Mouse (Mus musculus) MEL (cell line): ENCODE results near the gene Rfx5. TPM values are rescaled to one million over a fixed set of nuclear protein-coding genes. Genes with fewer than 3 reads are reported as not detected.

Source experiments
- DNase-seq: peaks from one replicate; pipeline ENCODE4 v3.0.0; 2011; ENCODE audit warnings: low read depth, low spot score
- H3K27ac ChIP-seq: 2 replicates; pipeline ENCODE4 v1.5.1; 2012; ENCODE audit warnings: low read depth, mild to moderate bottlenecking, control low read depth, low read length, moderate library complexity; ENCODE audit not compliant: control insufficient read depth
- H3K27me3 ChIP-seq, 2 experiments: fragments of 150-350 bp in 1 of 2; sonication (generic) in 1 of 2; 2 replicates each; pipeline ENCODE4 v1.6.1; 2012; ENCODE audit warnings: low read length in 2 of 2, mild to moderate bottlenecking in 2 of 2, improper control_type of control experiment in 1 of 2, moderate library complexity in 1 of 2; ENCODE audit not compliant: insufficient read depth in 2 of 2, control insufficient read depth in 1 of 2
- H3K36me3 ChIP-seq, 2 experiments: 2 replicates each; pipeline ENCODE4 v1.6.1; 2012 to 2014; ENCODE audit warnings: low read length in 2 of 2, improper control_type of control experiment in 1 of 2, inconsistent platforms in 1 of 2, mild to moderate bottlenecking in 1 of 2; ENCODE audit not compliant: insufficient read depth in 2 of 2, control insufficient read depth in 1 of 2
- H3K4me1 ChIP-seq, 2 experiments: fragments of 150-350 bp in 1 of 2; sonication (generic) in 1 of 2; 2 replicates each; pipeline ENCODE4 v1.6.1; 2012; ENCODE audit warnings: low read length in 2 of 2, improper control_type of control experiment in 1 of 2, mild to moderate bottlenecking in 1 of 2; ENCODE audit not compliant: insufficient read depth in 2 of 2, control insufficient read depth in 1 of 2
- H3K4me3 ChIP-seq, 2 experiments: fragments of 150-350 bp in 1 of 2; sonication (generic) in 1 of 2; 2 replicates each; pipeline ENCODE4 v1.5.1; 2012; ENCODE audit warnings: low read depth in 2 of 2, low read length in 2 of 2, mild to moderate bottlenecking in 2 of 2, moderate library complexity in 2 of 2, control low read depth in 1 of 2, improper control_type of control experiment in 1 of 2; ENCODE audit not compliant: control insufficient read depth in 1 of 2, insufficient read depth in 1 of 2
- H3K79me2 ChIP-seq: 2 replicates; pipeline ENCODE4 v1.6.1; 2012; ENCODE audit warnings: mild to moderate bottlenecking, low read length, moderate library complexity; ENCODE audit not compliant: control insufficient read depth, poor library complexity, insufficient read depth
- H3K9ac ChIP-seq: 2 replicates; pipeline ENCODE4 v1.6.1; 2012; ENCODE audit warnings: low read depth, mild to moderate bottlenecking, control low read depth, low read length, moderate library complexity; ENCODE audit not compliant: control insufficient read depth, poor library complexity, severe bottlenecking
- H3K9me3 ChIP-seq: fragments of 150-350 bp; sonication (generic); replicated peaks from 2 replicates; pipeline ENCODE4 v1.6.1; 2012; ENCODE audit warnings: mild to moderate bottlenecking, low read length, improper control_type of control experiment, moderate library complexity; ENCODE audit not compliant: insufficient read depth
- BHLHE40 ChIP-seq: IDR thresholded peaks from 2 replicates; pipeline ENCODE4 v1.6.1; 2012; ENCODE audit warnings: low read depth, mild to moderate bottlenecking, inconsistent platforms, low read length, improper control_type of control experiment, borderline replicate concordance
- ELF1 ChIP-seq: IDR thresholded peaks from 2 replicates; pipeline ENCODE4 v1.6.1; 2014; ENCODE audit warnings: low read depth, mild to moderate bottlenecking, inconsistent platforms, low read length, improper control_type of control experiment, moderate library complexity
- GABPA ChIP-seq: IDR thresholded peaks from 2 replicates; pipeline ENCODE4 v1.6.1; 2012; ENCODE audit warnings: low read depth, mild to moderate bottlenecking, inconsistent platforms, low read length, improper control_type of control experiment, moderate library complexity
- HCFC1 ChIP-seq: IDR thresholded peaks from 2 replicates; pipeline ENCODE4 v1.6.1; 2012; ENCODE audit warnings: low read depth, mild to moderate bottlenecking, inconsistent platforms, low read length, improper control_type of control experiment, moderate library complexity
- JUND ChIP-seq: IDR thresholded peaks from 2 replicates; pipeline ENCODE4 v1.6.1; 2011; ENCODE audit warnings: low read depth, mild to moderate bottlenecking, improper control_type of control experiment, low read length
- MAFK ChIP-seq: IDR thresholded peaks from 2 replicates; pipeline ENCODE4 v1.6.1; 2011; ENCODE audit warnings: low read depth, mild to moderate bottlenecking, low read length, improper control_type of control experiment, borderline replicate concordance
- MAX ChIP-seq: IDR thresholded peaks from 2 replicates; pipeline ENCODE4 v1.6.1; 2011; ENCODE audit warnings: low read length, improper control_type of control experiment
- MEF2A ChIP-seq: IDR thresholded peaks from 2 replicates; pipeline ENCODE4 v1.6.1; 2014; ENCODE audit warnings: low read depth, mild to moderate bottlenecking, inconsistent platforms, low read length, improper control_type of control experiment; ENCODE audit not compliant: poor library complexity, insufficient replicate concordance, severe bottlenecking; ENCODE audit errors: extremely low read depth
- MYB ChIP-seq: IDR thresholded peaks from 2 replicates; pipeline ENCODE4 v1.6.1; 2011; ENCODE audit warnings: mild to moderate bottlenecking, low read depth, low read length, improper control_type of control experiment
- MYC ChIP-seq: IDR thresholded peaks from 2 replicates; pipeline ENCODE4 v1.6.1; 2011; ENCODE audit warnings: low read depth, mild to moderate bottlenecking, low read length, improper control_type of control experiment, moderate library complexity
- NELFE ChIP-seq: IDR thresholded peaks from 2 replicates; pipeline ENCODE4 v1.6.1; 2011; ENCODE audit warnings: low read depth, low read length, improper control_type of control experiment
- NRF1 ChIP-seq: IDR thresholded peaks from 2 replicates; pipeline ENCODE4 v1.6.1; 2014; ENCODE audit warnings: low read depth, mild to moderate bottlenecking, inconsistent platforms, low read length, improper control_type of control experiment, moderate library complexity; ENCODE audit not compliant: poor library complexity, insufficient read depth, severe bottlenecking
- POLR2A ChIP-seq, 2 experiments: IDR thresholded peaks; 2 replicates each; pipeline ENCODE4 v1.6.1; 2011 to 2012; ENCODE audit warnings: low read length in 2 of 2, mild to moderate bottlenecking in 2 of 2, control low read depth in 1 of 2, improper control_type of control experiment in 1 of 2, low read depth in 1 of 2, moderate library complexity in 1 of 2; ENCODE audit not compliant: control insufficient read depth in 1 of 2, insufficient read depth in 1 of 2, poor library complexity in 1 of 2
- POLR2AphosphoS5 ChIP-seq: IDR thresholded peaks from 2 replicates; pipeline ENCODE4 v1.6.1; 2012; ENCODE audit warnings: low read depth, borderline replicate concordance, mild to moderate bottlenecking, inconsistent platforms, low read length, moderate library complexity, mixed read lengths
- RAD21 ChIP-seq: IDR thresholded peaks from 2 replicates; pipeline ENCODE4 v1.6.1; 2011; ENCODE audit warnings: mild to moderate bottlenecking, low read depth, low read length, improper control_type of control experiment
- TAL1 ChIP-seq: IDR thresholded peaks from 2 replicates; pipeline ENCODE4 v1.6.1; 2012; ENCODE audit warnings: mild to moderate bottlenecking, inconsistent platforms, low read length, moderate library complexity, mixed read lengths
- TCF12 ChIP-seq: IDR thresholded peaks from 2 replicates; pipeline ENCODE4 v1.6.1; 2014; ENCODE audit warnings: low read depth, mild to moderate bottlenecking, inconsistent platforms, low read length, improper control_type of control experiment, moderate library complexity
- UBTF ChIP-seq: IDR thresholded peaks from 2 replicates; pipeline ENCODE4 v1.6.1; 2012; ENCODE audit warnings: low read depth, mild to moderate bottlenecking, inconsistent platforms, low read length, improper control_type of control experiment, moderate library complexity, borderline replicate concordance; ENCODE audit not compliant: insufficient read depth
- USF1 ChIP-seq: IDR thresholded peaks from 2 replicates; pipeline ENCODE4 v1.6.1; 2014; ENCODE audit warnings: low read depth, mild to moderate bottlenecking, inconsistent platforms, low read length, improper control_type of control experiment, moderate library complexity
- USF2 ChIP-seq, 2 experiments: IDR thresholded peaks; 2 replicates each; pipeline ENCODE4 v1.6.1; 2011 to 2012; ENCODE audit warnings: improper control_type of control experiment in 2 of 2, low read length in 2 of 2, borderline replicate concordance in 1 of 2, inconsistent platforms in 1 of 2, low read depth in 1 of 2, mild to moderate bottlenecking in 1 of 2; ENCODE audit not compliant: insufficient read depth in 1 of 2
- ZMIZ1 ChIP-seq: IDR thresholded peaks from 2 replicates; pipeline ENCODE4 v1.6.1; 2012; ENCODE audit warnings: low read depth, mild to moderate bottlenecking, inconsistent platforms, low read length, improper control_type of control experiment, moderate library complexity
- ZNF384 ChIP-seq: IDR thresholded peaks from 2 replicates; pipeline ENCODE4 v1.6.1; 2012; ENCODE audit warnings: low read depth, mild to moderate bottlenecking, inconsistent platforms, low read length, improper control_type of control experiment
- polyA plus RNA-seq, 2 experiments: library from polyadenylated mRNA; stranded (reverse) in 1 of 2; unstranded in 1 of 2; fragments of >175 nt in 1 of 2; fragments of >200 nt in 1 of 2; gene quantifications; 2 replicates each; pipeline versions ENCODE4 v1.2.1 to v1.2.4; 2012; ENCODE audit warnings: low replicate concordance in 2 of 2, low read depth in 1 of 2; ENCODE audit not compliant: insufficient read length in 2 of 2, insufficient read depth in 1 of 2, missing spikeins in 1 of 2
- total RNA-seq: library from RNA; depleted of rRNA; stranded (reverse); fragments of 300-350 nt; gene quantifications from 2 replicates; pipeline ENCODE4 v1.2.3, GENCODE M21; 2012

Gene Rfx5
- total and polyA plus RNA-seq, 3 experiments = 10.0 to 19.4 TPM; not detected in 1

- Histone ChIP-seq H3K27me3 (no peaks in the 10 kb centered on the region), H3K4me3 (no peak overlapping the region), H3K36me3 (peaks cover 0 to 4% of the 10 kb centered on the region in 2 experiments; a peak in 1 of 4 replicates), H3K4me1 (peaks cover 8 to 10% of the 10 kb centered on the region in 2 experiments), H3K9me3 (no peaks in the 10 kb centered on the region), H3K79me2 (no peaks in the 10 kb centered on the region), H3K27ac (no peak overlapping the region), H3K9ac (no peak overlapping the region)
- DNase-seq = no peak
- TF ChIP-seq NRF1 = no peak
- no peak for TF ChIP-seq TCF12
- no peak for TF ChIP-seq MYC
- TF ChIP-seq UBTF = no peak
- TF ChIP-seq BHLHE40 = no peak
- TF ChIP-seq POLR2AphosphoS5 = no peak
- TF ChIP-seq TAL1 = no peak
- TF ChIP-seq GABPA = peak; percentile 43; the same call in 1 of the 2 replicates
These were observed 36.0 kb upstream of the Rfx5 start for GRCm38 (mm10) chr3:94917816-94918361.

DNA sequence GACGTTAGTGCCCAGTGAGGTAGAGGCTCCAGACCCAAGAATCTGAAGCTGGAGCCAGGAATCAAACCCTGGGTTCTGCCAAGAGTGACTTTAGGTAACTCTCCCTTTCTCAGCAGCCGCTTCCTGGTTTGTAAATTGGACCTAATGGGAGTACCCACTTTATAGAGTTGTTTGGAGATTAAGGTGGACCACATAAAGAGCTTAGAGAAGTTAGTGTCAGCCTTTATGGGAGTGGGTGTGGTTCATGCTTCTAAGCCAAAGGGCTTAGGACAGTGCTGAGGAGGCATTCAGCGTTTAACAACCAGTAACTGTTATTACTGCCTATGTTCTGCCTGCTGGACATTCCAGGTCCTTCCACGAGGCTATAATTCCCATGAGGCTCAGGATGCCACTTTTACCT is 35.0 kb upstream of the Rfx5 start:
- DNase-seq = no peak
- H3K4me1 ChIP-seq = peaks cover 8 to 11% of the 10 kb centered on the region in 2 experiments
- no peak overlapping the region for H3K4me3 ChIP-seq
- no peak overlapping the region for H3K27ac ChIP-seq
- TF ChIP-seq ELF1 (no peak), MAX (no peak), JUND (no peak), RAD21 (no peak), ZMIZ1 (no peak), GABPA (no peak), MEF2A (no peak), ZNF384 (no peak), NELFE (no peak), POLR2A (IDR thresholded peaks at IDR 0.05; ENCODE audit: control insufficient read depth in 1 of 2, insufficient read depth in 1 of 2, low read depth in 1 of 2, low read length in 2 of 2, poor library complexity in 1 of 2) (no peak), HCFC1 (no peak), USF1 (no peak), UBTF (no peak), USF2 (IDR thresholded peaks at IDR 0.05; ENCODE audit: borderline replicate concordance in 1 of 2, insufficient read depth in 1 of 2, low read depth in 1 of 2, low read length in 2 of 2) (no peak), MYB (no peak), MAFK (no peak), TAL1 (no peak)
- H3K79me2 ChIP-seq = no peaks in the 10 kb centered on the region
- H3K9me3 ChIP-seq = no peaks in the 10 kb centered on the region
- no peaks in the 10 kb centered on the region for H3K27me3 ChIP-seq
- H3K36me3 ChIP-seq = peaks cover 0 to 5% of the 10 kb centered on the region in 2 experiments; a peak in 2 of 4 replicates
- H3K9ac ChIP-seq = no peak overlapping the region
